ENCODE assay signal across 11 mouse cellular contexts in genomic region chr2:145197076-145197475, GRCm38 (mm10). TPM values are rescaled to one million over a fixed set of nuclear protein-coding genes. Genes with fewer than 3 reads are reported as not detected.
DNase-seq lines count a peak whose midpoint lies in the region; ATAC-seq lines count a peak whose summit lies in the region.
"Had no signal": no experiment of that assay in that cellular context is flagged by ENCODE, and none has a peak within 500 bp of the region (broad histone marks: within the 10 kb centered on the region; RNA-seq: fewer than 3 reads in every experiment).

No protein-coding gene starts in this region.

- H3K9me3 ChIP-seq in hindbrain, embryonic 14.5 days (ENCODE audit: control insufficient read depth, low read length), result no peaks in the 10 kb centered on the region
- H3K9me3 ChIP-seq in hindbrain, embryonic 13.5 days, result no peaks in the 10 kb centered on the region
- H3K9me3 ChIP-seq: embryonic facial prominence, embryonic 15.5 days; midbrain, embryonic 10.5 days had no signal

- no peak overlapping the region for H3K4me3 ChIP-seq in hindbrain, embryonic 14.5 days (replicated peaks; ENCODE audit: low read length)
- H3K4me3 ChIP-seq in hindbrain, embryonic 13.5 days, result no peak overlapping the region
- H3K4me3 ChIP-seq: embryonic facial prominence, embryonic 15.5 days; midbrain, embryonic 10.5 days had no signal

- no peaks in the 10 kb centered on the region for H3K36me3 ChIP-seq in hindbrain, embryonic 14.5 days (replicated peaks; ENCODE audit: control insufficient read depth, insufficient read depth)
- no peaks in the 10 kb centered on the region for H3K36me3 ChIP-seq in hindbrain, embryonic 13.5 days
- H3K36me3 ChIP-seq: embryonic facial prominence, embryonic 15.5 days; midbrain, embryonic 10.5 days had no signal

- 98% methylated on average over 4 of the region's 4 CpGs for WGBS in hindbrain, embryonic 14.5 days
- WGBS in hindbrain, embryonic 13.5 days, result 91% methylated on average over 4 of the region's 4 CpGs

- no peak for DNase-seq in hindbrain, embryonic 14.5 days (ENCODE audit: low spot score)
- peak; percentile 36 to 91 for DNase-seq in left cerebral cortex, postnatal 25 days (ENCODE audit: low spot score in 2 of 2)
- peak; percentile 17 for DNase-seq in right cerebral cortex, postnatal 4 days
- no peak for DNase-seq in embryo, embryonic 9.5 days (ENCODE audit: extremely low spot score)
- DNase-seq in cerebellum, adult 8-10 months, result no peak
- DNase-seq in gastrocnemius, postnatal 14 days, result no peak

- intact Hi-C loops in left cerebral cortex, postnatal 25 days (cut with DNase I), result loop anchor here (2.0 kb wide), 1 partner anchor 28 kb away; no protein-coding TSS in a partner anchor
- intact Hi-C loops in gastrocnemius, postnatal 14 days (cut with DNase I; ENCODE audit: low total_unique reads), result no loop called here

- ATAC-seq in hindbrain, embryonic 14.5 days (ENCODE audit: low FRiP score), result 0 out of 2 replicates have a peak, but pooled peaks have one; percentile 14
- ATAC-seq in hindbrain, embryonic 13.5 days (ENCODE audit: low FRiP score), result no peak
- peak; percentile 56 for ATAC-seq in frontal cortex, adult (ENCODE audit: low TSS enrichment)
- ATAC-seq: intestine, postnatal 0 days had no signal

- H3K27ac ChIP-seq in hindbrain, embryonic 14.5 days, result no peak overlapping the region
- no peak overlapping the region for H3K27ac ChIP-seq in hindbrain, embryonic 13.5 days
- H3K27ac ChIP-seq: embryonic facial prominence, embryonic 15.5 days; midbrain, embryonic 10.5 days had no signal

- H3K27me3 ChIP-seq in hindbrain, embryonic 14.5 days (ENCODE audit: control insufficient read depth, insufficient read depth, low read length), result no peaks in the 10 kb centered on the region
- H3K27me3 ChIP-seq in hindbrain, embryonic 13.5 days, result no peaks in the 10 kb centered on the region
- H3K27me3 ChIP-seq: embryonic facial prominence, embryonic 15.5 days had no signal

- no peaks in the 10 kb centered on the region for H3K4me1 ChIP-seq in hindbrain, embryonic 14.5 days (replicated peaks; ENCODE audit: control insufficient read depth, insufficient read depth, low read length)
- no peaks in the 10 kb centered on the region for H3K4me1 ChIP-seq in hindbrain, embryonic 13.5 days (replicated peaks)
- H3K4me1 ChIP-seq: embryonic facial prominence, embryonic 15.5 days; midbrain, embryonic 10.5 days had no signal

- no peak overlapping the region for H3K9ac ChIP-seq in hindbrain, embryonic 14.5 days
- no peak overlapping the region for H3K9ac ChIP-seq in hindbrain, embryonic 13.5 days
- H3K9ac ChIP-seq: embryonic facial prominence, embryonic 15.5 days had no signal

- no peak overlapping the region for H3K4me2 ChIP-seq in hindbrain, embryonic 14.5 days (replicated peaks)
- no peak overlapping the region for H3K4me2 ChIP-seq in hindbrain, embryonic 13.5 days
- H3K4me2 ChIP-seq: embryonic facial prominence, embryonic 15.5 days had no signal

RNA-seq across cellular contexts. Expression of gene Slc24a3, which starts 29.5 kb away (rescaled TPM):
- 21.5 and 27.2 TPM in 2 replicates for polyA plus RNA-seq in hindbrain, embryonic 14.5 days (2014; fragmentation: Nextera tagmentation; extraction: Ambion mirVana)
- polyA plus RNA-seq in hindbrain, embryonic 13.5 days (2015; fragmentation: Nextera tagmentation; extraction: Ambion mirVana), result 6.1 and 7.3 TPM in 2 replicates
- total RNA-seq in left cerebral cortex, postnatal 25 days (2021), result 100 to 1,000 TPM; 130 to 132 TPM
- total RNA-seq in gastrocnemius, postnatal 14 days (2021), result 1 to 10 TPM; 3.5 to 4.0 TPM

Comparison
In these comparisons a context has a peak if more than half of its experiments do, and no peak if none do; other contexts are left out.
1. DNase-seq: peak in left cerebral cortex, postnatal 25 days (2 of 2) and right cerebral cortex, postnatal 4 days (single experiment); none in hindbrain, embryonic 14.5 days (single experiment), embryo, embryonic 9.5 days (single experiment), cerebellum, adult 8-10 months (single experiment) and gastrocnemius, postnatal 14 days (single experiment).
2. RNA of gene Slc24a3, which starts 29.5 kb away (total RNA-seq): 130 to 132 TPM in left cerebral cortex, postnatal 25 days; 3.5 to 4.0 TPM in gastrocnemius, postnatal 14 days; every median in the first group is over 10 times any median in the second.